Mouse (Mus musculus) megakaryocyte, embryonic 14.5 days (primary cell): ENCODE data around the gene Ddx10.

Experiments
- FLI1 ChIP-seq: IDR thresholded peaks from 2 replicates; pipeline ENCODE4 v1.6.1; 2012; ENCODE audit warnings: low read length, inconsistent platforms, mixed read lengths
- GATA1 ChIP-seq: IDR thresholded peaks from 3 replicates; pipeline ENCODE4 v1.6.1; 2012; ENCODE audit warnings: mixed read lengths, low read length, inconsistent platforms, borderline replicate concordance

GRCm38 (mm10) chr9:53272207-53272606 is 24.4 kb upstream of the Ddx10 start:
- TF ChIP-seq GATA1 (no peak), FLI1 (no peak)
